Comparison of ENCODE assay signal across 25 mouse cellular contexts in the genomic region with DNA sequence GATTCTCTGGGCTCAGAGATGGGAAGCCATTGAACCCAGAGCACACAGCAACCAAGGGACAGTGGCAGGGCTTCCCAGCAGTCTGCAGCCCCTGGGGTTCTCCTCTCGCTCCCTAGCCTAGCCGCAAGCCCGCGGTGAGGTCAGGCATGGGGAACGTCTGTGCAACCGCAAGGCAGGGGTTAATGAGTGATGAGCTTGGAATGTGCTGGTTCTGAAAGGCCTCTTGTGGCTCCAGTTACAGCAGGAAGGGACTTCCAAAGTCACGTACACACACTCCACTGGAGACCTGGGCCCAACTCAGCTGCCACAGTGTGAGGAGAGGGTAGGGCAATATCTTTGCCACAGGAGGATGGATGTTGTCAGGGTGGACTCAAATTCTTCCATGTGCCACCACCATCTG. TPM values are rescaled to one million over a fixed set of nuclear protein-coding genes. Genes with fewer than 3 reads are reported as not detected.
DNase-seq lines count a peak whose midpoint lies in the region; ATAC-seq and TF ChIP-seq lines count a peak whose summit lies in the region.
"Had no signal": no experiment of that assay in that cellular context is flagged by ENCODE, and none has a peak within 500 bp of the region (broad histone marks: within the 10 kb centered on the region; RNA-seq: fewer than 3 reads in every experiment).

No protein-coding gene starts in this region.

- ATAC-seq in forebrain, embryonic 15.5 days (replicated peaks), result no peak
- ATAC-seq: CD4-positive, CD25-positive, alpha-beta regulatory T cell, adult 4 months; forebrain, postnatal 0 days had no signal

- no peaks in the 10 kb centered on the region for H3K36me3 ChIP-seq in forebrain, embryonic 15.5 days
- no peaks in the 10 kb centered on the region for H3K36me3 ChIP-seq in heart, adult 2 months (ENCODE audit: control insufficient read depth, insufficient read depth, low read length)
- H3K36me3 ChIP-seq: heart, embryonic 10.5 days; hindbrain, embryonic 13.5 days; midbrain, embryonic 12.5 days; neural tube, embryonic 12.5 days had no signal

- peaks cover 8% of the 10 kb centered on the region for H3K4me1 ChIP-seq in lung, adult 2 months (ENCODE audit: control insufficient read depth, insufficient read depth, low read length)
- peaks cover 18% of the 10 kb centered on the region for H3K4me1 ChIP-seq in embryonic fibroblast, embryonic 13.5 days (ENCODE audit: control insufficient read depth, insufficient read depth, low read length)
- peaks cover 18% of the 10 kb centered on the region for H3K4me1 ChIP-seq in forebrain, embryonic 15.5 days
- peaks cover 2% of the 10 kb centered on the region for H3K4me1 ChIP-seq in heart, adult 2 months (ENCODE audit: control insufficient read depth, insufficient read depth, low read length)

- H3K4me2 ChIP-seq in forebrain, embryonic 15.5 days (replicated peaks), result no peak overlapping the region
- H3K4me2 ChIP-seq: hindbrain, embryonic 13.5 days; lung, embryonic 14.5 days; midbrain, embryonic 12.5 days; neural tube, embryonic 12.5 days had no signal

- 50% methylated on average over 7 of the region's 7 CpGs for WGBS in lung, adult 2 months
- 49% methylated on average over 7 of the region's 7 CpGs for WGBS in forebrain, embryonic 15.5 days
- 47% methylated on average over 7 of the region's 7 CpGs for WGBS in heart, adult 2 months

- no peak for TF ChIP-seq CTCF in lung, adult 2 months (IDR thresholded peaks at IDR 0.05; ENCODE audit: insufficient read depth, low read length)
- no peak for TF ChIP-seq CTCF in embryonic fibroblast, embryonic 13.5 days (IDR thresholded peaks at IDR 0.05; ENCODE audit: borderline replicate concordance, insufficient read depth, low read length)
- TF ChIP-seq CTCF in heart, adult 2 months (IDR thresholded peaks at IDR 0.05), result no peak

- intact Hi-C loops in heart, adult 2 months (cut with DNase I), result no loop called here

- peak overlapping the region; percentile 56 for H3K27ac ChIP-seq in embryonic fibroblast, embryonic 13.5 days (ENCODE audit: insufficient read depth, low read length)
- no peak overlapping the region for H3K27ac ChIP-seq in forebrain, embryonic 15.5 days (replicated peaks)
- H3K27ac ChIP-seq in heart, adult 2 months, result no peak overlapping the region
- H3K27ac ChIP-seq: heart, embryonic 10.5 days; hindbrain, embryonic 13.5 days; layer of hippocampus, adult 2 months; midbrain, embryonic 12.5 days; neural tube, embryonic 12.5 days had no signal

- no peak overlapping the region for H3K4me3 ChIP-seq in lung, adult 2 months (replicated peaks; ENCODE audit: extremely low read depth, low read depth, low read length)
- H3K4me3 ChIP-seq in embryonic fibroblast, embryonic 13.5 days (ENCODE audit: insufficient read depth, low read length), result no peak overlapping the region
- no peak overlapping the region for H3K4me3 ChIP-seq in forebrain, embryonic 15.5 days
- no peak overlapping the region for H3K4me3 ChIP-seq in heart, adult 2 months
- H3K4me3 ChIP-seq: heart, embryonic 10.5 days; hindbrain, embryonic 13.5 days; layer of hippocampus, adult 2 months; midbrain, embryonic 12.5 days; neural tube, embryonic 12.5 days had no signal

- no peaks in the 10 kb centered on the region for H3K79me2 ChIP-seq in heart, adult 2 months (replicated peaks; ENCODE audit: control insufficient read depth, insufficient read depth, low read length)

- TF ChIP-seq EP300 in heart, adult 2 months (IDR thresholded peaks at IDR 0.05; ENCODE audit: insufficient read depth, low read depth, low read length), result no peak

- peak; percentile 1 for DNase-seq in lung, adult 2 months
- no peak for DNase-seq in lung, adult 18-20 months
- peak; percentile 92 for DNase-seq in NIH3T3 (ENCODE audit: low read depth)
- DNase-seq in kidney, postnatal 36 days, result peak; percentile 64 to 69
- no peak for DNase-seq in heart, adult 2 months
- no peak for DNase-seq in urinary bladder, adult 2 months (ENCODE audit: low spot score)
- DNase-seq: cerebellum, adult 8-10 months; forebrain, postnatal 0 days; heart, postnatal 14 days; left cerebral cortex, postnatal 4 days; liver; lung, embryonic 14.5 days; spleen, adult 18-20 months; thymus, postnatal 36 days had no signal

- peaks cover 47% of the 10 kb centered on the region for H3K27me3 ChIP-seq in forebrain, embryonic 15.5 days
- H3K27me3 ChIP-seq in heart, adult 2 months (ENCODE audit: control insufficient read depth, insufficient read depth, low read length), result peaks cover 6% of the 10 kb centered on the region; the same call in 1 of the 2 replicates

- TF ChIP-seq POLR2A in lung, adult 2 months (IDR thresholded peaks at IDR 0.05; ENCODE audit: borderline replicate concordance, extremely low read depth, low read depth, low read length), result no peak
- no peak for TF ChIP-seq POLR2A in embryonic fibroblast, embryonic 13.5 days (IDR thresholded peaks at IDR 0.05; ENCODE audit: low read depth, low read length)
- TF ChIP-seq POLR2A in heart, adult 2 months (IDR thresholded peaks at IDR 0.05; ENCODE audit: insufficient read depth, low read depth, low read length), result no peak

- no peak overlapping the region for H3K9ac ChIP-seq in forebrain, embryonic 15.5 days (replicated peaks)
- H3K9ac ChIP-seq in heart, adult 2 months (ENCODE audit: low read depth, low read length), result no peak overlapping the region
- H3K9ac ChIP-seq: forebrain, postnatal 0 days; hindbrain, embryonic 13.5 days; lung, embryonic 14.5 days; midbrain, embryonic 12.5 days; neural tube, embryonic 12.5 days had no signal

- H3K9me3 ChIP-seq in forebrain, embryonic 15.5 days, result no peaks in the 10 kb centered on the region
- H3K9me3 ChIP-seq: heart, embryonic 10.5 days; midbrain, embryonic 12.5 days had no signal

RNA-seq across cellular contexts. Expression of gene Fosl1, which starts 2.4 kb away (rescaled TPM):
- 0.34 and 0.36 TPM in 2 replicates for polyA plus RNA-seq in lung, adult 2 months (2012; rRNA removed)
- polyA plus RNA-seq in embryonic fibroblast, embryonic 13.5 days (2011; ENCODE audit: insufficient read length, low read depth, missing spikeins), result 13.4 and 35.0 TPM in 2 replicates
- polyA plus RNA-seq in forebrain, embryonic 15.5 days (2015; fragmentation: Nextera tagmentation; extraction: Ambion mirVana), result not detected in 2 replicates
- not detected for total RNA-seq in heart, adult 2 months (2021)
- polyA plus RNA-seq in heart, adult 2 months (2012; rRNA removed), result 0.12 TPM in 1 of 2 replicates, not detected in the other
- 0.07 TPM in 1 of 2 replicates, not detected in the other for polyA plus RNA-seq in urinary bladder, adult 2 months (2012; rRNA removed)
- total RNA-seq: gastrocnemius, postnatal 4 days; heart, postnatal 14 days; layer of hippocampus, adult 2 months; left cerebral cortex, postnatal 4 days had no signal
- polyA plus RNA-seq: CD4-positive, CD25-positive, alpha-beta regulatory T cell, adult 4 months; embryonic facial prominence, embryonic 11.5 days; forebrain, postnatal 0 days; hindbrain, embryonic 13.5 days; intestine, embryonic 14.5 days; lung, embryonic 14.5 days; midbrain, embryonic 12.5 days; neural tube, embryonic 12.5 days had no signal

RNA-seq across cellular contexts. Expression of gene Ccdc85b, which starts 12.7 kb away (rescaled TPM):
- 15.8 and 17.0 TPM in 2 replicates for polyA plus RNA-seq in lung, adult 2 months (2012; rRNA removed)
- 3.0 and 5.2 TPM in 2 replicates for polyA plus RNA-seq in embryonic fibroblast, embryonic 13.5 days (2011; ENCODE audit: insufficient read length, low read depth, missing spikeins)
- polyA plus RNA-seq in forebrain, embryonic 15.5 days (2015; fragmentation: Nextera tagmentation; extraction: Ambion mirVana), result 10.7 and 11.4 TPM in 2 replicates
- total RNA-seq in heart, adult 2 months (2021), result 1 to 10 TPM; 6.3 to 9.7 TPM
- 5.9 and 6.1 TPM in 2 replicates for polyA plus RNA-seq in heart, adult 2 months (2012; rRNA removed)
- 11.3 and 15.1 TPM in 2 replicates for polyA plus RNA-seq in urinary bladder, adult 2 months (2012; rRNA removed)

RNA-seq across cellular contexts. Expression of gene Fibp, which starts 15.5 kb away (rescaled TPM):
- 129 and 144 TPM in 2 replicates for polyA plus RNA-seq in lung, adult 2 months (2012; rRNA removed)
- polyA plus RNA-seq in embryonic fibroblast, embryonic 13.5 days (2011; ENCODE audit: insufficient read length, low read depth, missing spikeins), result 53.1 and 66.3 TPM in 2 replicates
- 160 and 184 TPM in 2 replicates for polyA plus RNA-seq in forebrain, embryonic 15.5 days (2015; fragmentation: Nextera tagmentation; extraction: Ambion mirVana)
- 10 to 100 TPM; 47.1 to 52.9 TPM for total RNA-seq in heart, adult 2 months (2021)
- 85.6 and 88.3 TPM in 2 replicates for polyA plus RNA-seq in heart, adult 2 months (2012; rRNA removed)
- 95.7 and 122 TPM in 2 replicates for polyA plus RNA-seq in urinary bladder, adult 2 months (2012; rRNA removed)

RNA-seq across cellular contexts. Expression of gene AI837181, which starts 20.0 kb away (rescaled TPM):
- 85.2 and 86.7 TPM in 2 replicates for polyA plus RNA-seq in lung, adult 2 months (2012; rRNA removed)
- polyA plus RNA-seq in embryonic fibroblast, embryonic 13.5 days (2011; ENCODE audit: insufficient read length, low read depth, missing spikeins), result 47.2 and 48.3 TPM in 2 replicates
- 66.5 TPM in 2 replicates for polyA plus RNA-seq in forebrain, embryonic 15.5 days (2015; fragmentation: Nextera tagmentation; extraction: Ambion mirVana)
- 10 to 100 TPM; 32.9 TPM for total RNA-seq in heart, adult 2 months (2021)
- polyA plus RNA-seq in heart, adult 2 months (2012; rRNA removed), result 55.4 and 59.5 TPM in 2 replicates
- 65.3 and 68.9 TPM in 2 replicates for polyA plus RNA-seq in urinary bladder, adult 2 months (2012; rRNA removed)

RNA-seq across cellular contexts. Expression of gene Drap1, which starts 20.2 kb away (rescaled TPM):
- 151 and 176 TPM in 2 replicates for polyA plus RNA-seq in lung, adult 2 months (2012; rRNA removed)
- 152 and 169 TPM in 2 replicates for polyA plus RNA-seq in embryonic fibroblast, embryonic 13.5 days (2011; ENCODE audit: insufficient read length, low read depth, missing spikeins)
- 306 and 315 TPM in 2 replicates for polyA plus RNA-seq in forebrain, embryonic 15.5 days (2015; fragmentation: Nextera tagmentation; extraction: Ambion mirVana)
- total RNA-seq in heart, adult 2 months (2021), result 100 to 1,000 TPM; 278 to 344 TPM
- polyA plus RNA-seq in heart, adult 2 months (2012; rRNA removed), result 175 and 189 TPM in 2 replicates
- 228 and 236 TPM in 2 replicates for polyA plus RNA-seq in urinary bladder, adult 2 months (2012; rRNA removed)

Comparison
In these comparisons a context has a peak if more than half of its experiments do, and no peak if none do; other contexts are left out.
1. DNase-seq: peak in lung, adult 2 months (single experiment), NIH3T3 (single experiment) and kidney, postnatal 36 days (2 of 2); none in lung, adult 18-20 months (0 of 2), heart, adult 2 months (0 of 2) and urinary bladder, adult 2 months (single experiment).
2. RNA of gene Fosl1, which starts 2.4 kb away (polyA plus RNA-seq): 13.4 to 35.0 TPM in embryonic fibroblast, embryonic 13.5 days; 0.34 to 0.36 TPM in lung, adult 2 months, 0.12 TPM in heart, adult 2 months, not detected in forebrain, embryonic 15.5 days and 0.07 TPM in urinary bladder, adult 2 months; every median in the first group is over 10 times any median in the second.